Mouse (Mus musculus) midbrain, embryonic 11.5 days (tissue): ENCODE results near the gene Grn. TPM values are rescaled to one million over a fixed set of nuclear protein-coding genes. Genes with fewer than 3 reads are reported as not detected.

Experiments
- ATAC-seq: fragments of 200-750 bp; cut with Nextera tagmentation; 2 replicates; pipeline ENCODE4 v1.8.0; 2017; ENCODE audit warnings: moderate TSS enrichment, moderate library complexity; ENCODE audit not compliant: low FRiP score
- DNase-seq: peaks from one replicate; pipeline ENCODE4 v3.0.0; 2015; ENCODE audit warnings: low spot score; ENCODE audit errors: missing footprints
- H3K27ac ChIP-seq: fragments of 300-500 bp; sonication (generic); 2 replicates; pipeline ENCODE4 v1.5.1; 2014; ENCODE audit warnings: low read depth, low read length
- H3K27me3 ChIP-seq: fragments of 300-500 bp; sonication (generic); 2 replicates; pipeline ENCODE4 v1.6.1; 2014; ENCODE audit warnings: mild to moderate bottlenecking, low read length, moderate library complexity, mixed read lengths; ENCODE audit not compliant: control insufficient read depth, insufficient read depth
- H3K36me3 ChIP-seq: fragments of 300-500 bp; sonication (generic); 2 replicates; pipeline ENCODE4 v1.6.1; 2014; ENCODE audit warnings: mild to moderate bottlenecking, low read length, moderate library complexity, mixed read lengths; ENCODE audit not compliant: control insufficient read depth, insufficient read depth
- H3K4me1 ChIP-seq: fragments of 300-500 bp; sonication (generic); 2 replicates; pipeline ENCODE4 v1.6.1; 2014; ENCODE audit warnings: low read length; ENCODE audit not compliant: control insufficient read depth, insufficient read depth
- H3K4me2 ChIP-seq: fragments of 300-500 bp; sonication (generic); 2 replicates; pipeline ENCODE4 v1.6.1; 2014; ENCODE audit warnings: mild to moderate bottlenecking, moderate library complexity
- H3K4me3 ChIP-seq: fragments of 300-500 bp; sonication (generic); 2 replicates; pipeline ENCODE4 v1.5.1; 2014; ENCODE audit warnings: low read depth, low read length
- H3K9ac ChIP-seq: fragments of 300-500 bp; sonication (generic); 2 replicates; pipeline ENCODE4 v1.6.1; 2014; ENCODE audit warnings: low read length
- H3K9me3 ChIP-seq: fragments of 300-500 bp; sonication (generic); 2 replicates; pipeline ENCODE4 v1.6.1; 2016; ENCODE audit warnings: low read length; ENCODE audit not compliant: control insufficient read depth
- WGBS: fragments of 180-500 bp; shearing (Covaris S2); extraction: QIAGEN DNeasy Blood & Tissue Kit; methylation state at CpG from one replicate; pipeline ENCODE4 v1.1.7; 2014; 5-methylcytosine and 5-hydroxymethylcytosine counted together
- microRNA-seq: library from miRNA; unstranded; fragments of <30 nt; microRNA quantifications from one replicate; pipeline ENCODE4, GENCODE M21; 2017
- polyA plus RNA-seq: library from polyadenylated mRNA; unstranded; fragments of >200 nt; fragmentation: Nextera tagmentation; extraction: Ambion mirVana; gene quantifications from 2 replicates; pipeline ENCODE4 v1.2.1, GENCODE M21; 2014

Grn gene
- polyA plus RNA-seq, 1 experiment from 2014 or later: 39.3 TPM

GRCm38 (mm10) chr11:102475027-102475426 lies 44.9 kb downstream of the Grn start:
- Histone ChIP-seq H3K4me3 (no peak overlapping the region), H3K27ac (no peak overlapping the region), H3K4me1 (no peaks in the 10 kb centered on the region), H3K27me3 (no peaks in the 10 kb centered on the region), H3K4me2 (no peak overlapping the region), H3K9ac (no peak overlapping the region), H3K36me3 (peaks cover 12% of the 10 kb centered on the region), H3K9me3 (no peaks in the 10 kb centered on the region)
- no peak for ATAC-seq
- WGBS: 96% methylated on average over 3 of the region's 3 CpGs
- DNase-seq: no peak

- Histone ChIP-seq H3K9ac (no peak overlapping the region), H3K4me2 (no peak overlapping the region), H3K4me3 (no peak overlapping the region), H3K27me3 (no peaks in the 10 kb centered on the region), H3K36me3 (peaks cover 26% of the 10 kb centered on the region), H3K4me1 (no peaks in the 10 kb centered on the region), H3K9me3 (no peaks in the 10 kb centered on the region), H3K27ac (no peak overlapping the region)
- 93% methylated on average over 3 of the region's 3 CpGs for WGBS
- DNase-seq (no peak), ATAC-seq (no peak)
These were observed 48.6 kb downstream of the Grn start for GRCm38 (mm10) chr11:102478671-102479070.

- no peak overlapping the region for H3K4me3 ChIP-seq
- H3K9ac ChIP-seq: no peak overlapping the region
- no peaks in the 10 kb centered on the region for H3K9me3 ChIP-seq
- no peaks in the 10 kb centered on the region for H3K4me1 ChIP-seq
- ATAC-seq (no peak), DNase-seq (no peak)
- no peak overlapping the region for H3K27ac ChIP-seq
- H3K36me3 ChIP-seq: peaks cover 26% of the 10 kb centered on the region
- 97% methylated on average over 23 of the region's 23 CpGs for WGBS
- H3K27me3 ChIP-seq: no peaks in the 10 kb centered on the region
- no peak overlapping the region for H3K4me2 ChIP-seq
These were observed 49.5 kb downstream of the Grn start for GRCm38 (mm10) chr11:102479581-102479980.

GRCm38 (mm10) chr11:102480111-102480510 lies 50.0 kb downstream of the Grn start:
- H3K4me1 ChIP-seq: no peaks in the 10 kb centered on the region
- no peak overlapping the region for H3K4me2 ChIP-seq
- DNase-seq (no peak), ATAC-seq (no peak)
- H3K9ac ChIP-seq: no peak overlapping the region
- H3K4me3 ChIP-seq: no peak overlapping the region
- H3K9me3 ChIP-seq: no peaks in the 10 kb centered on the region
- H3K27ac ChIP-seq: no peak overlapping the region
- H3K27me3 ChIP-seq: no peaks in the 10 kb centered on the region
- peaks cover 26% of the 10 kb centered on the region for H3K36me3 ChIP-seq
- 95% methylated on average over 15 of the region's 15 CpGs for WGBS

GRCm38 (mm10) chr11:102480897-102481296 lies 50.8 kb downstream of the Grn start:
- no peak overlapping the region for H3K9ac ChIP-seq
- H3K9me3 ChIP-seq: no peaks in the 10 kb centered on the region
- H3K4me3 ChIP-seq: no peak overlapping the region
- no peaks in the 10 kb centered on the region for H3K27me3 ChIP-seq
- H3K4me2 ChIP-seq: no peak overlapping the region
- ATAC-seq (no peak), DNase-seq (no peak)
- 83% methylated on average over 4 of the region's 4 CpGs for WGBS
- no peaks in the 10 kb centered on the region for H3K4me1 ChIP-seq
- H3K27ac ChIP-seq: no peak overlapping the region
- H3K36me3 ChIP-seq: peaks cover 26% of the 10 kb centered on the region

GRCm38 (mm10) chr11:102481779-102482178 lies 51.7 kb downstream of the Grn start:
- H3K4me2 ChIP-seq: no peak overlapping the region
- H3K4me1 ChIP-seq: no peaks in the 10 kb centered on the region
- WGBS: 94% methylated on average over 10 of the region's 10 CpGs
- no peaks in the 10 kb centered on the region for H3K9me3 ChIP-seq
- DNase-seq (no peak), ATAC-seq (no peak)
- no peak overlapping the region for H3K9ac ChIP-seq
- peaks cover 26% of the 10 kb centered on the region for H3K36me3 ChIP-seq
- no peaks in the 10 kb centered on the region for H3K27me3 ChIP-seq
- H3K4me3 ChIP-seq: no peak overlapping the region
- H3K27ac ChIP-seq: no peak overlapping the region

Small RNA genes lying within 50 kb of the gene (microRNA-seq; reads per million reads assigned to microRNA genes)
- gene Mir6930: not detected

Other genes with a start within 250 kb of the Grn start
- gene Lsm12, start 245.0 kb upstream of the Grn start, polyA plus RNA-seq: 73.5 and 74.8 TPM in 2 replicates
- 27.8 and 31.5 TPM in 2 replicates for gene G6pc3, start 240.7 kb upstream of the Grn start, polyA plus RNA-seq
- 25.6 and 31.9 TPM in 2 replicates for gene Hdac5, start 200.1 kb upstream of the Grn start, polyA plus RNA-seq
- 17.4 and 18.4 TPM in 2 replicates for gene BC030867, start 181.4 kb upstream of the Grn start, polyA plus RNA-seq
- gene Asb16, start 161.6 kb upstream of the Grn start, polyA plus RNA-seq: 0.08 TPM in 1 of 2 replicates, not detected in the other
- 54.0 and 55.7 TPM in 2 replicates for gene Tmub2, start 145.4 kb upstream of the Grn start, polyA plus RNA-seq
- 13.3 and 15.2 TPM in 2 replicates for gene Atxn7l3, start 133.7 kb upstream of the Grn start, polyA plus RNA-seq
- gene Ubtf, start 110.6 kb upstream of the Grn start, polyA plus RNA-seq: 84.7 and 86.1 TPM in 2 replicates
- 30.6 and 31.3 TPM in 2 replicates for gene Slc4a1, start 64.1 kb upstream of the Grn start, polyA plus RNA-seq
- 42.0 and 43.0 TPM in 2 replicates for gene Rundc3a, start 36.9 kb upstream of the Grn start, polyA plus RNA-seq
- 167 and 193 TPM in 2 replicates for gene Slc25a39, start 22.4 kb upstream of the Grn start, polyA plus RNA-seq
- gene Fam171a2, start 17.4 kb downstream of the Grn start, polyA plus RNA-seq: 7.2 and 10.6 TPM in 2 replicates
- gene Itga2b, start 39.8 kb downstream of the Grn start, polyA plus RNA-seq: 4.5 and 5.2 TPM in 2 replicates
- 42.5 and 43.8 TPM in 2 replicates for gene Gpatch8, start 126.1 kb downstream of the Grn start, polyA plus RNA-seq
- gene Gm11627, start 149.1 kb downstream of the Grn start, polyA plus RNA-seq: 13.9 and 14.6 TPM in 2 replicates
- gene Fzd2, start 174.1 kb downstream of the Grn start, polyA plus RNA-seq: 27.1 and 27.3 TPM in 2 replicates
- gene Meioc, start 233.4 kb downstream of the Grn start, polyA plus RNA-seq: 0.40 and 0.62 TPM in 2 replicates